Mouse (Mus musculus) intestine, embryonic 16.5 days (tissue): Measurements from ENCODE around the gene Cdc42ep2. TPM values are rescaled to one million over a fixed set of nuclear protein-coding genes. Genes with fewer than 3 reads are reported as not detected.

ENCODE experiments used
- ATAC-seq: fragments of 200-750 bp; cut with Nextera tagmentation; 2 replicates; pipeline ENCODE4 v1.8.0; 2017; ENCODE audit warnings: moderate TSS enrichment, moderate library complexity
- H3K27ac ChIP-seq: fragments of 300-500 bp; sonication (generic); 2 replicates; pipeline ENCODE4 v1.5.1; 2014; ENCODE audit warnings: mild to moderate bottlenecking, low read length
- H3K27me3 ChIP-seq: fragments of 300-500 bp; sonication (generic); replicated peaks from 2 replicates; pipeline ENCODE4 v1.6.1; 2014; ENCODE audit warnings: low read length, control low read depth, mixed read lengths; ENCODE audit not compliant: control insufficient read depth, insufficient read depth
- H3K36me3 ChIP-seq: fragments of 300-500 bp; sonication (generic); 2 replicates; pipeline ENCODE4 v1.6.1; 2014; ENCODE audit warnings: low read length, control low read depth; ENCODE audit not compliant: control insufficient read depth, insufficient read depth
- H3K4me1 ChIP-seq: fragments of 300-500 bp; sonication (generic); 2 replicates; pipeline ENCODE4 v1.6.1; 2014; ENCODE audit warnings: low read length, control low read depth, mixed read lengths; ENCODE audit not compliant: control insufficient read depth, insufficient read depth
- H3K4me2 ChIP-seq: fragments of 300-500 bp; sonication (generic); 2 replicates; pipeline ENCODE4 v1.6.1; 2014; ENCODE audit warnings: low read depth, low read length, control low read depth
- H3K4me3 ChIP-seq: fragments of 300-500 bp; sonication (generic); 2 replicates; pipeline ENCODE4 v1.5.1; 2014; ENCODE audit warnings: mild to moderate bottlenecking, low read length
- H3K9ac ChIP-seq: fragments of 300-500 bp; sonication (generic); 2 replicates; pipeline ENCODE4 v1.6.1; 2014; ENCODE audit warnings: low read depth, low read length
- H3K9me3 ChIP-seq: fragments of 300-500 bp; sonication (generic); 2 replicates; pipeline ENCODE4 v1.6.1; 2016; ENCODE audit warnings: low read length, control low read depth; ENCODE audit not compliant: control insufficient read depth
- WGBS: fragments of 180-500 bp; shearing (Covaris S2); extraction: QIAGEN DNeasy Blood & Tissue Kit; methylation state at CpG from one replicate; pipeline ENCODE4 v1.1.7; 2014; 5-methylcytosine and 5-hydroxymethylcytosine counted together
- polyA plus RNA-seq: library from polyadenylated mRNA; unstranded; fragments of >200 nt; fragmentation: Nextera tagmentation; extraction: Ambion mirVana; gene quantifications from 2 replicates; pipeline ENCODE4 v1.2.1, GENCODE M21; 2015

Gene Cdc42ep2
- polyA plus RNA-seq, 1 experiment from 2014 or later = 14.7 TPM

DNA sequence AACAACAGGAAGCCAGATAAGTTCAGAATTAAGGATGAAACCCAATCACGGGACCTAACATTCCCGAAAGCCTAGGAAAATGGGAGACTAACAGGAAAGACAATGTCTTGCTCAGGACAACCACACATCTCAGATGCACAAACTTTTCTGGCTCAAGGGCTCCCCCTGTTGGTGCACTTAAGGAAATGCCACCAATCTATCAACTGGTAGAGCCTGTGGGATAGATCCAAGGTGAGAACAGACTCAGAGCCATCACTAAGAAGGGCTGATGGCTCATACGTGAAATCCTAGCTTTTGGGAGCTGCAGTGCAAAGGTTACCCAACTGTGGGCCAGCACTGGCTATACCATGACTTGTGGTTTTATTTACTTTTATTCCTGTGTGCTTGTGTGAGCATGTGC, 32.1 kb upstream of the Cdc42ep2 start:
- no peak overlapping the region for H3K4me3 ChIP-seq
- peak; percentile 33; the same call in 1 of the 2 replicates for ATAC-seq
- H3K27ac ChIP-seq = peak overlapping the region; percentile 90; the same call in 1 of the 2 replicates
- WGBS = 19% methylated on average over 3 of the region's 3 CpGs
- H3K9me3 ChIP-seq = no peaks in the 10 kb centered on the region
- no peak overlapping the region for H3K9ac ChIP-seq
- H3K36me3 ChIP-seq = no peaks in the 10 kb centered on the region
- H3K27me3 ChIP-seq = no peaks in the 10 kb centered on the region
- H3K4me1 ChIP-seq = peaks cover 37% of the 10 kb centered on the region
- no peak overlapping the region for H3K4me2 ChIP-seq

- no peaks in the 10 kb centered on the region for H3K27me3 ChIP-seq
- no peaks in the 10 kb centered on the region for H3K9me3 ChIP-seq
- 60% methylated on average over 28 of the region's 28 CpGs for WGBS
- ATAC-seq = peak; percentile 73
- H3K4me2 ChIP-seq = peak overlapping the region; percentile 43
- peaks cover 35% of the 10 kb centered on the region for H3K4me1 ChIP-seq
- peak overlapping the region; percentile 42; the same call in 1 of the 2 replicates for H3K9ac ChIP-seq
- H3K36me3 ChIP-seq = 0 out of 2 replicates have a peak, but pooled peaks cover 3% of the 10 kb centered on the region
- H3K27ac ChIP-seq = peak overlapping the region; percentile 90
- no peak overlapping the region; the same call in 1 of the 2 replicates for H3K4me3 ChIP-seq
Measured at GRCm38 (mm10) chr19:5955704-5956670, 31.4 kb upstream of the Cdc42ep2 start.

DNA sequence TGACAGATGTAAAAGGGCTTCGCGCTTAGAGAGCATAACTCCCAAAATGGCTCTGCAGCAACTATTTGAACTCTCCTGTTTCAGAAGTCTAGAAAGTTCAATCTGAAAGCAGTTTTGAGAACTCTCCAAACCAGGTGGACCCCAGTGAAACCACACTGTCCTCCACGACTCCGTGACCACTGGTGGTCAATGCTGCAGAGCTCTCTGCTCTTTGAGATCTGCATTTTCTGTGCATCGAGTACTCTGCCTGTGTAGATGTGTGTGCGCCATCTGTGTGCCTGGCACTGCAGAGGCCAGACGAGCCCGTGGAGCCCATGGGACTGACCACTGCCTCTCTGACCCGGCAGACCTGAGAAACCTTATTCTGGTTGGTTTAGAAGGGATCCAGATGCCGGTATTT, 30.3 kb upstream of the Cdc42ep2 start:
- H3K36me3 ChIP-seq = 0 out of 2 replicates have a peak, but pooled peaks cover 3% of the 10 kb centered on the region
- WGBS = 83% methylated on average over 10 of the region's 10 CpGs
- no peaks in the 10 kb centered on the region for H3K27me3 ChIP-seq
- H3K27ac ChIP-seq = peak overlapping the region; percentile 90
- peak overlapping the region; percentile 27; the same call in 1 of the 2 replicates for H3K4me2 ChIP-seq
- ATAC-seq = no peak
- no peaks in the 10 kb centered on the region for H3K9me3 ChIP-seq
- peaks cover 34% of the 10 kb centered on the region for H3K4me1 ChIP-seq
- peak overlapping the region; percentile 41 for H3K9ac ChIP-seq
- H3K4me3 ChIP-seq = no peak overlapping the region

- no peak overlapping the region for H3K4me3 ChIP-seq
- 68% methylated on average over 22 of the region's 22 CpGs for whole genome bisulfite sequencing
- H3K27ac ChIP-seq = peak overlapping the region; percentile 90
- H3K9ac ChIP-seq = no peak overlapping the region; the same call in 1 of the 2 replicates
- H3K27me3 ChIP-seq = no peaks in the 10 kb centered on the region
- ATAC-seq = no peak
- H3K4me2 ChIP-seq = no peak overlapping the region
- 0 out of 2 replicates have a peak, but pooled peaks cover 3% of the 10 kb centered on the region for H3K36me3 ChIP-seq
- no peaks in the 10 kb centered on the region for H3K9me3 ChIP-seq
- H3K4me1 ChIP-seq = peaks cover 34% of the 10 kb centered on the region
Measured at GRCm38 (mm10) chr19:5954031-5954710, 29.6 kb upstream of the Cdc42ep2 start.

GRCm38 (mm10) chr19:5953201-5953770, 28.7 kb upstream of the Cdc42ep2 start:
- Histone ChIP-seq H3K4me2 (no peak overlapping the region), H3K4me1 (peaks cover 34% of the 10 kb centered on the region), H3K27ac (peak overlapping the region; percentile 81; the same call in 1 of the 2 replicates), H3K27me3 (no peaks in the 10 kb centered on the region), H3K9me3 (no peaks in the 10 kb centered on the region), H3K9ac (peak overlapping the region; percentile 48; the same call in 1 of the 2 replicates), H3K4me3 (no peak overlapping the region), H3K36me3 (0 out of 2 replicates have a peak, but pooled peaks cover 3% of the 10 kb centered on the region)
- 86% methylated on average over 19 of the region's 19 CpGs for WGBS
- no peak for ATAC-seq

- no peaks in the 10 kb centered on the region for H3K27me3 ChIP-seq
- peak overlapping the region; percentile 48; the same call in 1 of the 2 replicates for H3K9ac ChIP-seq
- H3K36me3 ChIP-seq = 0 out of 2 replicates have a peak, but pooled peaks cover 3% of the 10 kb centered on the region
- 61% methylated on average over 13 of the region's 13 CpGs for WGBS
- peak; percentile 75 for ATAC-seq
- H3K4me1 ChIP-seq = peaks cover 34% of the 10 kb centered on the region
- peak overlapping the region; percentile 81 for H3K27ac ChIP-seq
- no peak overlapping the region for H3K4me3 ChIP-seq
- no peaks in the 10 kb centered on the region for H3K9me3 ChIP-seq
- H3K4me2 ChIP-seq = no peak overlapping the region
Measured at GRCm38 (mm10) chr19:5952071-5952691, 27.6 kb upstream of the Cdc42ep2 start.

GRCm38 (mm10) chr19:5951631-5952030, 27.0 kb upstream of the Cdc42ep2 start:
- Histone ChIP-seq H3K27me3 (no peaks in the 10 kb centered on the region), H3K9ac (no peak overlapping the region), H3K4me1 (peaks cover 35% of the 10 kb centered on the region), H3K9me3 (no peaks in the 10 kb centered on the region), H3K36me3 (0 out of 2 replicates have a peak, but pooled peaks cover 3% of the 10 kb centered on the region), H3K27ac (peak overlapping the region; percentile 71), H3K4me2 (no peak overlapping the region), H3K4me3 (no peak overlapping the region)
- WGBS = 83% methylated on average over 16 of the region's 16 CpGs
- ATAC-seq = no peak

GRCm38 (mm10) chr19:5950218-5950617, 25.6 kb upstream of the Cdc42ep2 start:
- H3K4me2 ChIP-seq = no peak overlapping the region
- 0 out of 2 replicates have a peak, but pooled peaks cover 5% of the 10 kb centered on the region for H3K36me3 ChIP-seq
- no peak overlapping the region for H3K4me3 ChIP-seq
- WGBS = 89% methylated on average over 11 of the region's 11 CpGs
- peaks cover 42% of the 10 kb centered on the region for H3K4me1 ChIP-seq
- H3K9ac ChIP-seq = no peak overlapping the region
- no peaks in the 10 kb centered on the region for H3K27me3 ChIP-seq
- H3K9me3 ChIP-seq = no peaks in the 10 kb centered on the region
- no peak overlapping the region for H3K27ac ChIP-seq
- no peak for ATAC-seq
